Mouse (Mus musculus) right cerebral cortex, postnatal 36 days (tissue): ENCODE data around the gene Olfr462.

ENCODE experiments used
- DNase-seq, 2 experiments: peaks; one replicate each; pipeline ENCODE4 v3.0.0; 2022; ENCODE audit warnings: low spot score in 2 of 2, mixed read lengths in 1 of 2

Gene Olfr462

GRCm38 (mm10) chr11:87847884-87848283 lies 44.2 kb downstream of the Olfr462 start:
- DNase-seq, result no peak

- no peak for DNase-seq
These were observed 45.0 kb downstream of the Olfr462 start for GRCm38 (mm10) chr11:87846968-87847600.

GRCm38 (mm10) chr11:87841436-87841835 lies 50.6 kb downstream of the Olfr462 start:
- no peak for DNase-seq

- no peak for DNase-seq
These were observed 51.4 kb downstream of the Olfr462 start for GRCm38 (mm10) chr11:87840676-87841075.
